Mouse (Mus musculus): ENCODE data around the gene Arhgap25. TPM values are rescaled to one million over a fixed set of nuclear protein-coding genes. Genes with fewer than 3 reads are reported as not detected.
A peak's percentile ranks its signal among the peaks of the same experiment; 100 is the strongest.
"Not testable (repeated sequence)": the region's sequence is repeated elsewhere in the genome, so short reads cannot be mapped to it uniquely, and the experiment has no call there.

Arhgap25 gene
- polyA plus RNA-seq (2014; fragmentation: Nextera tagmentation; extraction: Ambion mirVana) = 2.5 and 3.4 TPM in 2 replicates

- ATAC-seq (ENCODE audit: insufficient read depth, low FRiP score, low TSS enrichment) = no peak
- DNase-seq (ENCODE audit: low spot score) = no peak
- H3K36me3 ChIP-seq (ENCODE audit: control insufficient read depth, insufficient read depth, low read length) = no peaks in the 10 kb centered on the region
- H3K4me1 ChIP-seq (ENCODE audit: control insufficient read depth, insufficient read depth, low read length) = no peaks in the 10 kb centered on the region
- H3K9me3 ChIP-seq (ENCODE audit: control insufficient read depth, low read length) = no peaks in the 10 kb centered on the region
- WGBS = 78% methylated on average over 14 of the region's 14 CpGs
- H3K27me3 ChIP-seq (ENCODE audit: control insufficient read depth, insufficient read depth, low read length) = no peaks in the 10 kb centered on the region
- H3K27ac ChIP-seq (ENCODE audit: low read depth, low read length) = no peak within 1 kb of the TSS
- H3K9ac ChIP-seq (ENCODE audit: low read length) = no peak within 1 kb of the TSS
- H3K4me3 ChIP-seq (ENCODE audit: low read depth, low read length) = no peak within 1 kb of the TSS
- H3K4me2 ChIP-seq (ENCODE audit: low read depth) = no peak within 1 kb of the TSS
These were observed at the start of gene Arhgap25 for GRCm38 (mm10) chr6:87532953-87533710. Gene Arhgap25 (minus strand): TSS chr6:87533259.

GRCm38 (mm10) chr6:87582456-87582855 lies 49.4 kb upstream of the Arhgap25 start:
- 83% methylated on average over 6 of the region's 6 CpGs for WGBS
- no peaks in the 10 kb centered on the region for H3K4me1 ChIP-seq (ENCODE audit: control insufficient read depth, insufficient read depth, low read length)
- no peak overlapping the region for H3K4me3 ChIP-seq (ENCODE audit: low read depth, low read length)
- no peaks in the 10 kb centered on the region for H3K27me3 ChIP-seq (ENCODE audit: control insufficient read depth, insufficient read depth, low read length)
- no peak overlapping the region for H3K9ac ChIP-seq (ENCODE audit: low read length)
- H3K36me3 ChIP-seq (ENCODE audit: control insufficient read depth, insufficient read depth, low read length) = no peaks in the 10 kb centered on the region
- H3K4me2 ChIP-seq (ENCODE audit: low read depth) = no peak overlapping the region
- DNase-seq (ENCODE audit: low spot score) (no peak), ATAC-seq (ENCODE audit: insufficient read depth, low FRiP score, low TSS enrichment) (no peak)
- no peak overlapping the region for H3K27ac ChIP-seq (ENCODE audit: low read depth, low read length)
- H3K9me3 ChIP-seq (ENCODE audit: control insufficient read depth, low read length) = no peaks in the 10 kb centered on the region

GRCm38 (mm10) chr6:87581581-87581980 lies 48.5 kb upstream of the Arhgap25 start:
- Histone ChIP-seq H3K4me2 (ENCODE audit: low read depth) (no peak overlapping the region), H3K27me3 (ENCODE audit: control insufficient read depth, insufficient read depth, low read length) (no peaks in the 10 kb centered on the region), H3K27ac (ENCODE audit: low read depth, low read length) (no peak overlapping the region), H3K4me1 (ENCODE audit: control insufficient read depth, insufficient read depth, low read length) (no peaks in the 10 kb centered on the region), H3K9ac (ENCODE audit: low read length) (no peak overlapping the region), H3K4me3 (ENCODE audit: low read depth, low read length) (no peak overlapping the region), H3K36me3 (ENCODE audit: control insufficient read depth, insufficient read depth, low read length) (no peaks in the 10 kb centered on the region), H3K9me3 (ENCODE audit: control insufficient read depth, low read length) (no peaks in the 10 kb centered on the region)
- WGBS = 88% methylated on average over 18 of the region's 18 CpGs
- ATAC-seq (ENCODE audit: insufficient read depth, low FRiP score, low TSS enrichment) = no peak
- DNase-seq (ENCODE audit: low spot score) = no peak

- 86% methylated on average over 15 of the region's 15 CpGs for WGBS
- Histone ChIP-seq H3K4me1 (ENCODE audit: control insufficient read depth, insufficient read depth, low read length) (no peaks in the 10 kb centered on the region), H3K9ac (ENCODE audit: low read length) (no peak overlapping the region), H3K9me3 (ENCODE audit: control insufficient read depth, low read length) (no peaks in the 10 kb centered on the region), H3K36me3 (ENCODE audit: control insufficient read depth, insufficient read depth, low read length) (no peaks in the 10 kb centered on the region), H3K27ac (ENCODE audit: low read depth, low read length) (no peak overlapping the region), H3K4me3 (ENCODE audit: low read depth, low read length) (no peak overlapping the region), H3K27me3 (ENCODE audit: control insufficient read depth, insufficient read depth, low read length) (no peaks in the 10 kb centered on the region), H3K4me2 (ENCODE audit: low read depth) (no peak overlapping the region)
- DNase-seq (ENCODE audit: low spot score) = no peak
- no peak for ATAC-seq (ENCODE audit: insufficient read depth, low FRiP score, low TSS enrichment)
These were observed 48.0 kb upstream of the Arhgap25 start for GRCm38 (mm10) chr6:87581071-87581470.

- ATAC-seq (ENCODE audit: insufficient read depth, low FRiP score, low TSS enrichment) = no peak
- H3K4me1 ChIP-seq (ENCODE audit: control insufficient read depth, insufficient read depth, low read length) = no peaks in the 10 kb centered on the region
- DNase-seq (ENCODE audit: low spot score) = peak; percentile 36
These were observed 45.2 kb upstream of the Arhgap25 start for GRCm38 (mm10) chr6:87578247-87578646.

GRCm38 (mm10) chr6:87576648-87577330 lies 43.7 kb upstream of the Arhgap25 start:
- DNase-seq (ENCODE audit: low spot score) (no peak), ATAC-seq (ENCODE audit: insufficient read depth, low FRiP score, low TSS enrichment) (no peak)
- H3K9me3 ChIP-seq (ENCODE audit: control insufficient read depth, low read length) = no peaks in the 10 kb centered on the region
- H3K4me2 ChIP-seq (ENCODE audit: low read depth) = no peak overlapping the region
- 42% methylated on average over 4 of the region's 4 CpGs for WGBS
- no peak overlapping the region for H3K27ac ChIP-seq (ENCODE audit: low read depth, low read length)
- H3K4me1 ChIP-seq (ENCODE audit: control insufficient read depth, insufficient read depth, low read length) = no peaks in the 10 kb centered on the region
- no peaks in the 10 kb centered on the region for H3K27me3 ChIP-seq (ENCODE audit: control insufficient read depth, insufficient read depth, low read length)
- H3K9ac ChIP-seq (ENCODE audit: low read length) = no peak overlapping the region
- no peaks in the 10 kb centered on the region for H3K36me3 ChIP-seq (ENCODE audit: control insufficient read depth, insufficient read depth, low read length)
- H3K4me3 ChIP-seq (ENCODE audit: low read depth, low read length) = no peak overlapping the region

More at GRCm38 (mm10) chr6:87578247-87578646, 45.2 kb upstream of the Arhgap25 start:
- Histone ChIP-seq H3K27me3 (ENCODE audit: control insufficient read depth, insufficient read depth, low read length) (no peaks in the 10 kb centered on the region), H3K9me3 (ENCODE audit: control insufficient read depth, low read length) (no peaks in the 10 kb centered on the region), H3K9ac (ENCODE audit: low read length) (no peak overlapping the region), H3K4me3 (ENCODE audit: low read depth, low read length) (no peak overlapping the region), H3K36me3 (ENCODE audit: control insufficient read depth, insufficient read depth, low read length) (no peaks in the 10 kb centered on the region), H3K4me2 (ENCODE audit: low read depth) (no peak overlapping the region), H3K27ac (ENCODE audit: low read depth, low read length) (no peak overlapping the region)
- WGBS = 34% methylated on average over 9 of the region's 9 CpGs

GRCm38 (mm10) chr6:87571863-87572262 lies 38.8 kb upstream of the Arhgap25 start:
- H3K9me3 ChIP-seq (ENCODE audit: control insufficient read depth, low read length); H3K9ac ChIP-seq (ENCODE audit: low read length); H3K4me2 ChIP-seq (ENCODE audit: low read depth); H3K4me1 ChIP-seq (ENCODE audit: control insufficient read depth, insufficient read depth, low read length); H3K27me3 ChIP-seq (ENCODE audit: control insufficient read depth, insufficient read depth, low read length); DNase-seq (ENCODE audit: low spot score); H3K36me3 ChIP-seq (ENCODE audit: control insufficient read depth, insufficient read depth, low read length); H3K4me3 ChIP-seq (ENCODE audit: low read depth, low read length); H3K27ac ChIP-seq (ENCODE audit: low read depth, low read length); ATAC-seq (ENCODE audit: insufficient read depth, low FRiP score, low TSS enrichment): not testable (repeated sequence)

- 56% methylated on average over 9 of the region's 9 CpGs for WGBS
- ATAC-seq (ENCODE audit: insufficient read depth, low FRiP score, low TSS enrichment) (no peak), DNase-seq (ENCODE audit: low spot score) (no peak)
- Histone ChIP-seq H3K9ac (ENCODE audit: low read length) (no peak overlapping the region), H3K4me1 (ENCODE audit: control insufficient read depth, insufficient read depth, low read length) (no peaks in the 10 kb centered on the region), H3K4me3 (ENCODE audit: low read depth, low read length) (no peak overlapping the region), H3K27ac (ENCODE audit: low read depth, low read length) (no peak overlapping the region), H3K9me3 (ENCODE audit: control insufficient read depth, low read length) (no peaks in the 10 kb centered on the region), H3K4me2 (ENCODE audit: low read depth) (no peak overlapping the region), H3K36me3 (ENCODE audit: control insufficient read depth, insufficient read depth, low read length) (no peaks in the 10 kb centered on the region), H3K27me3 (ENCODE audit: control insufficient read depth, insufficient read depth, low read length) (no peaks in the 10 kb centered on the region)
These were observed 34.9 kb upstream of the Arhgap25 start for GRCm38 (mm10) chr6:87567686-87568593.
